Mouse (Mus musculus): ENCODE results near the gene Fam50b. TPM values are rescaled to one million over a fixed set of nuclear protein-coding genes. Genes with fewer than 3 reads are reported as not detected.

Fam50b gene
- polyA plus RNA-seq (2012; ENCODE audit: insufficient read depth, insufficient read length, missing spikeins) = not detected in 2 replicates

GRCm38 (mm10) chr13:34734686-34735085 lies at the start of gene Fam50b:
Gene Fam50b (plus strand): TSS chr13:34734850.
- no peak within 1 kb of the TSS for H3K27ac ChIP-seq (ENCODE audit: insufficient read depth, low read depth, low read length)
- H3K4me1 ChIP-seq (ENCODE audit: control insufficient read depth, insufficient read depth, low read length) = peaks cover 6% of the 10 kb centered on the region; the same call in 1 of the 2 replicates
- TF ChIP-seq POLR2A (IDR thresholded peaks at IDR 0.05; ENCODE audit: borderline replicate concordance, low read depth, low read length) = no peak
- no peak for TF ChIP-seq CTCF (IDR thresholded peaks at IDR 0.05; ENCODE audit: low read depth, low read length)
- H3K4me3 ChIP-seq (ENCODE audit: insufficient read depth, low read length) = no peak within 1 kb of the TSS

GRCm38 (mm10) chr13:34685008-34685765 lies 49.5 kb upstream of the Fam50b start:
- Histone ChIP-seq H3K27ac (ENCODE audit: insufficient read depth, low read depth, low read length) (no peak overlapping the region), H3K4me3 (ENCODE audit: insufficient read depth, low read length) (no peak overlapping the region), H3K4me1 (ENCODE audit: control insufficient read depth, insufficient read depth, low read length) (peaks cover 11% of the 10 kb centered on the region)
- no peak for TF ChIP-seq POLR2A (IDR thresholded peaks at IDR 0.05; ENCODE audit: borderline replicate concordance, low read depth, low read length)
- TF ChIP-seq CTCF (IDR thresholded peaks at IDR 0.05; ENCODE audit: low read depth, low read length) = no peak

- TF ChIP-seq POLR2A (IDR thresholded peaks at IDR 0.05; ENCODE audit: borderline replicate concordance, low read depth, low read length) (no peak), CTCF (IDR thresholded peaks at IDR 0.05; ENCODE audit: low read depth, low read length) (no peak)
- no peak overlapping the region for H3K4me3 ChIP-seq (ENCODE audit: insufficient read depth, low read length)
- peaks cover 17% of the 10 kb centered on the region for H3K4me1 ChIP-seq (ENCODE audit: control insufficient read depth, insufficient read depth, low read length)
- no peak overlapping the region for H3K27ac ChIP-seq (ENCODE audit: insufficient read depth, low read depth, low read length)
Observed at GRCm38 (mm10) chr13:34691049-34691448, 43.6 kb upstream of the Fam50b start.

DNA sequence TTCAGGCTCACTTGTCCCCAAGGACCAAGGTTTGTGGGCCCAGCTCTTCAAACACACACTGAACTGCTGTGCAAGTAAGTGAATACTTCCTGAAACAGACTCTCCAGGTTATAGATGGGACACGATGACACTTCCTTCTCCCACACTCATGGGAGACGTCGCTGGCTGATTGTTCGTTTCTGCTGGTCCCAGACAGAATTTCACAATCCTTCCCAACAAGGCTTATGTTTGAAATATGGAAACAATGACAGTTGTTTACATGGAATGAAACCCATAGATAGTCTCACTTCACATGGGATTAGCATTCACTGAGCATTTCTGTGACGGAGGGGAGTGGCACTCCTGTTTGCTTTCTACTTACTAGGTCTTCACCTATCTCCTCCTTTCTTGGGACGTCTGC lies 41.5 kb upstream of the Fam50b start:
- Histone ChIP-seq H3K4me3 (ENCODE audit: insufficient read depth, low read length) (no peak overlapping the region), H3K27ac (ENCODE audit: insufficient read depth, low read depth, low read length) (no peak overlapping the region), H3K4me1 (ENCODE audit: control insufficient read depth, insufficient read depth, low read length) (peaks cover 17% of the 10 kb centered on the region)
- no peak for TF ChIP-seq POLR2A (IDR thresholded peaks at IDR 0.05; ENCODE audit: borderline replicate concordance, low read depth, low read length)

DNA sequence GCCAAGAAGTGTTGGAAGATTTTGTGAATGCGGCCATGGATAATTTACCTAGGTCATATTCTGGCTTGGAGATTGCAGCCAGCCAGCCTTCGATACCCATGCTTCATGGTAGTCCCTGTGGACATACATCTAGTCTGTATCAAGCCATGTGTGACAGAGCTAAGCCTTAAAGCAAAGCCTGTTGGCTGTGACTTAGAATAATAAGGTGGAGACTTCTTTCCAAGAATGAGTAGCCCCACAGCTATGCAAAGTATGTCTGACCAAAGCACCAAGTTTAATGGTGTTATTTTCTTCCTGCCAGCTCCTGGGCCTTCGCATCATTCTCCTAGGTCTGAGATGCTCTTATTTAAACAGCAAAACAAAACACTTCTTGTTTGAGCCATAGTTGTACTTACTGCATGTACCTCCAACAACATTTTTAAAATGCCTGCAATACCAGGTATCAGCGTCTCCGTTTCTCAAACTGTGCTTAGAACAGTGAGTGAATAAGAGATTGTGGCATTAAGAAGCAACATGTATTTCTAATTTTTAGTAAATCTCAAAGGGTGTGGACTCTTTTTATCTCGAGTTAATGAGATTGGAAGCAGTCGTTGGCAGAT lies 37.8 kb upstream of the Fam50b start:
- Histone ChIP-seq H3K27ac (ENCODE audit: insufficient read depth, low read depth, low read length) (no peak overlapping the region), H3K4me1 (ENCODE audit: control insufficient read depth, insufficient read depth, low read length) (peaks cover 19% of the 10 kb centered on the region), H3K4me3 (ENCODE audit: insufficient read depth, low read length) (no peak overlapping the region)
- TF ChIP-seq CTCF (IDR thresholded peaks at IDR 0.05; ENCODE audit: low read depth, low read length) (no peak), POLR2A (IDR thresholded peaks at IDR 0.05; ENCODE audit: borderline replicate concordance, low read depth, low read length) (no peak)

DNA sequence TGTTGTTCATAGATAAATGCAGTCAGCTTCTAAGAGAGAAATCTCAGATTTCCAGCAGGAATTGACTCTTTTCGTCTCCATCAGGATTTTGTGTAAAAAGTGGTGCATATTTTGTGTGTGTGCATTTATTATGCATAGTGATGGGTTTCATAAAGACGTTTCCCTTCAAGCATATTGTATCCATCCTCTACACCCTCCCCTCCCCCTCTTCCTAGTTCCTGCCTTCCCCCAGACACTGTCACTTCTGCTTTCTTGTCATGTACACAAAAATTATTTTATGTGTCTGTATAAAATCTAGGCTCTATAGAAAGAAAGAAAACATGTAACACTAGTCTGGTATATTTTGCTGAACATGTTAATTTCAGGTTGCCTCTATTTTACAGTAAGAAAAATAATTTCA lies 34.6 kb upstream of the Fam50b start:
- Histone ChIP-seq H3K4me3 (ENCODE audit: insufficient read depth, low read length) (no peak overlapping the region), H3K27ac (ENCODE audit: insufficient read depth, low read depth, low read length) (no peak overlapping the region), H3K4me1 (ENCODE audit: control insufficient read depth, insufficient read depth, low read length) (peaks cover 14% of the 10 kb centered on the region)
- TF ChIP-seq CTCF (IDR thresholded peaks at IDR 0.05; ENCODE audit: low read depth, low read length) (no peak), POLR2A (IDR thresholded peaks at IDR 0.05; ENCODE audit: borderline replicate concordance, low read depth, low read length) (no peak)

DNA sequence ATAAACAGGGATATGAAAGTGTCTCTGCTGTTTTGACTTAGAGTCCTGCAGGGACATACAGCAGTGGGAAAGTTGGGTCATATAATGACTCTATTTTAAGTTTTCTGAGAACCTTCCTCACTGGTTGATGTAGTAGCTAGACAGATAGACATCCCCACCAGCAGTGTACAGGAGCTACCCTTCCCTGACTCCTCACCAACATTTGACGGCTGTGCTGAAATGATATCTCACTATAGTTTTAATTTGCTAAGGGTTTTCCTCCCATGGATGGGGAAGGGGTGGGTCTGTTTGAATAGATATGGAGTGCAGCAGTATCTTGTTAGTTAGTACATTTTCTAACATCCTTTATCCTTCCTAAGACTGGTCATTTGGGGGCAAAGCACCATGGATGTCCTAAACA lies 34.0 kb upstream of the Fam50b start:
- peaks cover 14% of the 10 kb centered on the region for H3K4me1 ChIP-seq (ENCODE audit: control insufficient read depth, insufficient read depth, low read length)
- TF ChIP-seq POLR2A (IDR thresholded peaks at IDR 0.05; ENCODE audit: borderline replicate concordance, low read depth, low read length) = no peak

DNA sequence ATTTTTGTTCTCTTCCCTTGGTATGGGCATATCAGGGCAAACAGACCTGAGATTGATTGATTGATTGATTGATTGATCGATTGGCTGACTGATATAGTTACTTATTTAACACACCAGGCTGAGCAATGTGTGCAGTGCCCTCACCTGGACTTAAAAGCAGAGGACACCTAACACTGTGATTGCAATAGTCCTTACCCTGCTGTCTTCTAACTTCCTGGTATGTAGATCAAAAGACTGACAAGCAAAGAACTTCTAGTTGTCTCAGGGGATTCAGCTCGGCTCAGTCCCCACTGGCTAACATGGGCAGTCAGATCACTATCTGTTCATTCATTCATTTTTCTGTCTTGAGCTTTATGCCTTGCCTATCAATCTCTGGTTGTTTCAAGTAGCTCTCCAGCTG lies 31.3 kb upstream of the Fam50b start:
- TF ChIP-seq CTCF (IDR thresholded peaks at IDR 0.05; ENCODE audit: low read depth, low read length) (no peak), POLR2A (IDR thresholded peaks at IDR 0.05; ENCODE audit: borderline replicate concordance, low read depth, low read length) (no peak)

More for the DNA sequence above, 34.0 kb upstream of the Fam50b start:
- Histone ChIP-seq H3K27ac (ENCODE audit: insufficient read depth, low read depth, low read length) (no peak overlapping the region), H3K4me3 (ENCODE audit: insufficient read depth, low read length) (no peak overlapping the region)

GRCm38 (mm10) chr13:34703795-34704194 lies 30.9 kb upstream of the Fam50b start:
- TF ChIP-seq CTCF (IDR thresholded peaks at IDR 0.05; ENCODE audit: low read depth, low read length) (no peak), POLR2A (IDR thresholded peaks at IDR 0.05; ENCODE audit: borderline replicate concordance, low read depth, low read length) (no peak)
- no peak overlapping the region for H3K27ac ChIP-seq (ENCODE audit: insufficient read depth, low read depth, low read length)
- peaks cover 18% of the 10 kb centered on the region for H3K4me1 ChIP-seq (ENCODE audit: control insufficient read depth, insufficient read depth, low read length)
- no peak overlapping the region for H3K4me3 ChIP-seq (ENCODE audit: insufficient read depth, low read length)

More for the DNA sequence above, 31.3 kb upstream of the Fam50b start:
- H3K4me1 ChIP-seq (ENCODE audit: control insufficient read depth, insufficient read depth, low read length) = peaks cover 16% of the 10 kb centered on the region
- H3K4me3 ChIP-seq (ENCODE audit: insufficient read depth, low read length) = no peak overlapping the region
- no peak overlapping the region for H3K27ac ChIP-seq (ENCODE audit: insufficient read depth, low read depth, low read length)

GRCm38 (mm10) chr13:34704835-34705234 lies 29.8 kb upstream of the Fam50b start:
- H3K4me3 ChIP-seq (ENCODE audit: insufficient read depth, low read length) = no peak overlapping the region
- no peak overlapping the region for H3K27ac ChIP-seq (ENCODE audit: insufficient read depth, low read depth, low read length)
- no peak for TF ChIP-seq POLR2A (IDR thresholded peaks at IDR 0.05; ENCODE audit: borderline replicate concordance, low read depth, low read length)
- TF ChIP-seq CTCF (IDR thresholded peaks at IDR 0.05; ENCODE audit: low read depth, low read length) = no peak
- H3K4me1 ChIP-seq (ENCODE audit: control insufficient read depth, insufficient read depth, low read length) = peaks cover 23% of the 10 kb centered on the region
